Mouse (Mus musculus): Measurements from ENCODE around the gene Nhp2.

- no peak for TF ChIP-seq POLR2A (IDR thresholded peaks at IDR 0.05; ENCODE audit: control insufficient read depth in 1 of 2, insufficient read depth in 1 of 2, low read depth in 1 of 2, low read length in 2 of 2, poor library complexity in 1 of 2)
- no peak for TF ChIP-seq USF1 (IDR thresholded peaks at IDR 0.05; ENCODE audit: low read depth, low read length)
These were observed 35.4 kb downstream of the Nhp2 start for GRCm38 (mm10) chr11:51654891-51655290.

Measured in MEL (cell line).